Mouse (Mus musculus): ENCODE measurements around the gene Fam193a. TPM values are rescaled to one million over a fixed set of nuclear protein-coding genes. Genes with fewer than 3 reads are reported as not detected.

Gene Fam193a
- polyA plus RNA-seq, 1 experiment from 2014 or later, result 10.3 TPM

DNA sequence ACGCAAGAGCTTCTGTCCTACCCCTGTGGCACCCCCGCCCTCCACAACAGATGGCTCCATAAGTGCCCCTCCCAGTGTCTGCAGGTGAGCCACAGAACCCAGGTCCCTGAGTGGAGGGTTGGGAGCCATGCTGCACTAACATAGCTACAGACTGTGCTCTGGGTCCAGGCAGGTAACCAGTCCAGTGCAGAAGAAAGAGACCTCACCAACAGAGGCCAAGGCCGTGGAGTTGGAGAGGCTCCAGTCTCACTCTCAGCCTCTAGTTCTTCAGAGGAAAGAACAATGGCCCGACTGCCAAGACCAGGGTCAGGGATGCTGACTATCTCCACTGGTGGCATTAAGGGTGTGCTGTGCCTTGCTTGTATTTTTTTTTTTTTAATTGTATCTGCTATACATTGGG lies 91.6 kb downstream of the Fam193a start:
- Histone ChIP-seq H3K9me3 (ENCODE audit: control insufficient read depth, low read length) (no peaks in the 10 kb centered on the region), H3K27me3 (ENCODE audit: control insufficient read depth, insufficient read depth, low read length) (no peaks in the 10 kb centered on the region)
- WGBS, result 93% methylated on average over 4 of the region's 4 CpGs

GRCm38 (mm10) chr5:34461841-34462240 lies 92.1 kb downstream of the Fam193a start:
- WGBS, result 94% methylated on average over 6 of the region's 6 CpGs
- peaks cover 97% of the 10 kb centered on the region for H3K36me3 ChIP-seq (ENCODE audit: control insufficient read depth, insufficient read depth, low read length)
- no peak overlapping the region for H3K4me2 ChIP-seq (ENCODE audit: low read length)
- H3K27ac ChIP-seq (replicated peaks in 1 of 2; ENCODE audit: control insufficient read depth in 1 of 2, insufficient read depth in 1 of 2, low read depth in 2 of 2, low read length in 2 of 2), result no peak overlapping the region
- no peaks in the 10 kb centered on the region for H3K9me3 ChIP-seq (ENCODE audit: control insufficient read depth, low read length)
- H3K9ac ChIP-seq (ENCODE audit: low read length), result no peak overlapping the region
- H3K27me3 ChIP-seq (ENCODE audit: control insufficient read depth, insufficient read depth, low read length), result no peaks in the 10 kb centered on the region
- H3K4me3 ChIP-seq (ENCODE audit: control insufficient read depth in 1 of 2, insufficient read depth in 1 of 2, low read depth in 1 of 2, low read length in 2 of 2), result no peak overlapping the region
- H3K4me1 ChIP-seq (ENCODE audit: control insufficient read depth in 2 of 2, insufficient read depth in 2 of 2, low read length in 2 of 2), result no peaks in the 10 kb centered on the region
- no peak for ATAC-seq (ENCODE audit: insufficient number of reproducible peaks, insufficient read depth, low FRiP score, low read depth)

More for the DNA sequence above, 91.6 kb downstream of the Fam193a start:
- Histone ChIP-seq H3K27ac (replicated peaks in 1 of 2; ENCODE audit: control insufficient read depth in 1 of 2, insufficient read depth in 1 of 2, low read depth in 2 of 2, low read length in 2 of 2) (no peak overlapping the region), H3K4me1 (ENCODE audit: control insufficient read depth in 2 of 2, insufficient read depth in 2 of 2, low read length in 2 of 2) (no peaks in the 10 kb centered on the region), H3K9ac (ENCODE audit: low read length) (no peak overlapping the region), H3K4me2 (ENCODE audit: low read length) (no peak overlapping the region), H3K36me3 (ENCODE audit: control insufficient read depth, insufficient read depth, low read length) (peaks cover 96% of the 10 kb centered on the region), H3K4me3 (ENCODE audit: control insufficient read depth in 1 of 2, insufficient read depth in 1 of 2, low read depth in 1 of 2, low read length in 2 of 2) (no peak overlapping the region)
- no peak for ATAC-seq (ENCODE audit: insufficient number of reproducible peaks, insufficient read depth, low FRiP score, low read depth)

GRCm38 (mm10) chr5:34466079-34466478 lies 96.3 kb downstream of the Fam193a start:
- Histone ChIP-seq H3K36me3 (ENCODE audit: control insufficient read depth, insufficient read depth, low read length) (peaks cover 84% of the 10 kb centered on the region), H3K4me2 (ENCODE audit: low read length) (no peak overlapping the region), H3K27me3 (ENCODE audit: control insufficient read depth, insufficient read depth, low read length) (no peaks in the 10 kb centered on the region), H3K9me3 (ENCODE audit: control insufficient read depth, low read length) (no peaks in the 10 kb centered on the region), H3K4me3 (ENCODE audit: control insufficient read depth in 1 of 2, insufficient read depth in 1 of 2, low read depth in 1 of 2, low read length in 2 of 2) (no peak overlapping the region), H3K9ac (ENCODE audit: low read length) (no peak overlapping the region), H3K4me1 (ENCODE audit: control insufficient read depth in 2 of 2, insufficient read depth in 2 of 2, low read length in 2 of 2) (no peaks in the 10 kb centered on the region), H3K27ac (replicated peaks in 1 of 2; ENCODE audit: control insufficient read depth in 1 of 2, insufficient read depth in 1 of 2, low read depth in 2 of 2, low read length in 2 of 2) (no peak overlapping the region)
- WGBS, result 95% methylated on average over 1 of the region's 1 CpGs
- no peak for ATAC-seq (ENCODE audit: insufficient number of reproducible peaks, insufficient read depth, low FRiP score, low read depth)

DNA sequence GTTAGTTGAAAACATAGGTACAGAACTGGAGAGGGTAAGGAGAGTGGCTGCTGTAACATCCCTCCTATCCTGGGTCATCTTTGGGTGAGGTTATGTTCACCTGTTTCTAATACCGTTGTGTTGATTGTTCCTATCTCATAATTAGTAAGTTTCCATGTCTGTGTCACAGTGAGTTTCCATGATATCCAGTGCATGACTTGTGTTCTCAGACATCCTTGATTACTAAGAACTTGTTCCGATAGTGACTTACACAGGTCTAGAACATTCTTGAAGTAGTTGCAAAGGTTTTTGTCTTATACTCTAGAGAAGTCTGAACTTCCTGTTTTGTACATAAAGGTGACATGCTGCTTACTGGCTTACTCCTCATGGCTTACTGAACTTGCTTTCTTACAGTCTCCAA lies 96.9 kb downstream of the Fam193a start:
- Histone ChIP-seq H3K9ac (ENCODE audit: low read length) (no peak overlapping the region), H3K27ac (replicated peaks in 1 of 2; ENCODE audit: control insufficient read depth in 1 of 2, insufficient read depth in 1 of 2, low read depth in 2 of 2, low read length in 2 of 2) (no peak overlapping the region), H3K4me1 (ENCODE audit: control insufficient read depth in 2 of 2, insufficient read depth in 2 of 2, low read length in 2 of 2) (no peaks in the 10 kb centered on the region), H3K27me3 (ENCODE audit: control insufficient read depth, insufficient read depth, low read length) (no peaks in the 10 kb centered on the region), H3K4me2 (ENCODE audit: low read length) (no peak overlapping the region), H3K36me3 (ENCODE audit: control insufficient read depth, insufficient read depth, low read length) (peaks cover 84% of the 10 kb centered on the region), H3K4me3 (ENCODE audit: control insufficient read depth in 1 of 2, insufficient read depth in 1 of 2, low read depth in 1 of 2, low read length in 2 of 2) (no peak overlapping the region), H3K9me3 (ENCODE audit: control insufficient read depth, low read length) (no peaks in the 10 kb centered on the region)
- no peak for ATAC-seq (ENCODE audit: insufficient number of reproducible peaks, insufficient read depth, low FRiP score, low read depth)
- 92% methylated on average over 2 of the region's 2 CpGs for WGBS

GRCm38 (mm10) chr5:34468039-34468775 lies 98.5 kb downstream of the Fam193a start:
- Histone ChIP-seq H3K27ac (replicated peaks in 1 of 2; ENCODE audit: control insufficient read depth in 1 of 2, insufficient read depth in 1 of 2, low read depth in 2 of 2, low read length in 2 of 2) (no peak overlapping the region), H3K4me2 (ENCODE audit: low read length) (no peak overlapping the region), H3K27me3 (ENCODE audit: control insufficient read depth, insufficient read depth, low read length) (no peaks in the 10 kb centered on the region), H3K9ac (ENCODE audit: low read length) (no peak overlapping the region), H3K4me3 (ENCODE audit: control insufficient read depth in 1 of 2, insufficient read depth in 1 of 2, low read depth in 1 of 2, low read length in 2 of 2) (no peak overlapping the region), H3K9me3 (ENCODE audit: control insufficient read depth, low read length) (no peaks in the 10 kb centered on the region), H3K4me1 (ENCODE audit: control insufficient read depth in 2 of 2, insufficient read depth in 2 of 2, low read length in 2 of 2) (peaks cover 0 to 3% of the 10 kb centered on the region in 2 experiments; a peak in 1 of 4 replicates), H3K36me3 (ENCODE audit: control insufficient read depth, insufficient read depth, low read length) (peaks cover 78% of the 10 kb centered on the region)
- WGBS, result 100% methylated on average over 2 of the region's 2 CpGs
- no peak for ATAC-seq (ENCODE audit: insufficient number of reproducible peaks, insufficient read depth, low FRiP score, low read depth)

DNA sequence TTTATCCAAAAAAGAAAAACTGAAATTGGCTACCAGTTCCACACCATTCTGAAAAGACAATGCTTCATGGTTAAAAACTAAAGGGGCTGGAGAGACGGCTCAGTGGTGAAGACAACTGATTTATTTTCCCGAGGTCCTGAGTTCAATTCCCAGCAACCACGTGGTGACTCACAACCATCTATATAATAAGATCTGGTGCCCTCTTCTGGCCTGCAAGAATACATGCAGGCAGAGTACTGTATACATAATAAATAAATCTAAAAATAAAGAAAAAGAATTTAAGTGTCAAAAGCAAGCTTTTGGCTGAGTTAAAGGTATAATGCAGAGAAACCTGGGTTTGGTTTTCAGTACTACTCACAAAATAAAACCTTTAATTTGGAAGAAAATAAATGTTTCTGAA lies 111.2 kb downstream of the Fam193a start:
- Histone ChIP-seq H3K27ac (replicated peaks in 1 of 2; ENCODE audit: control insufficient read depth in 1 of 2, insufficient read depth in 1 of 2, low read depth in 2 of 2, low read length in 2 of 2) (no peak overlapping the region), H3K4me3 (ENCODE audit: control insufficient read depth in 1 of 2, insufficient read depth in 1 of 2, low read depth in 1 of 2, low read length in 2 of 2) (no peak overlapping the region), H3K9me3 (ENCODE audit: control insufficient read depth, low read length) (no peaks in the 10 kb centered on the region), H3K9ac (ENCODE audit: low read length) (no peak overlapping the region), H3K36me3 (ENCODE audit: control insufficient read depth, insufficient read depth, low read length) (peaks cover 86% of the 10 kb centered on the region), H3K4me2 (ENCODE audit: low read length) (no peak overlapping the region), H3K27me3 (ENCODE audit: control insufficient read depth, insufficient read depth, low read length) (no peaks in the 10 kb centered on the region), H3K4me1 (ENCODE audit: control insufficient read depth in 2 of 2, insufficient read depth in 2 of 2, low read length in 2 of 2) (no peaks in the 10 kb centered on the region)
- WGBS, result 87% methylated on average over 3 of the region's 3 CpGs
- no peak for ATAC-seq (ENCODE audit: insufficient number of reproducible peaks, insufficient read depth, low FRiP score, low read depth)

DNA sequence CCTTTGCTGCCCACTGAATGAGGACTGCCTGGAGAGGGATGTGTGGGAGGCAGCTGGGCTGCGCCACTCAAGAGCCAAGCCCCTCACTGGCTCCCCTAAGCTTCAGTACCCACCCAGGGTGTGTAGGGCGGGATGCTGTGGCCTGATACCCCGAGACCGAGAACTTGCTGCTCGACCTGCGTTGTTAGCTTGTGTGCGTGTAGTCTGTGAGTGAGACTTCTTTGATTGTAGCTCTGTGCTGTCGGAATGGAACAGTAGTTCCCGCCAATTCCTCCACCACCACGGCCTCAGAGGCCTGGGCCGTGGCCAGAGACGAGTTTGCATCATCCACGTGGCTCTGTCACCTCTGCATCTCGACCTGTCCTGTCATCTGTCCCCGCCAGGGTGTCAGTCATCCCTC lies 116.0 kb downstream of the Fam193a start:
- H3K4me3 ChIP-seq (ENCODE audit: control insufficient read depth in 1 of 2, insufficient read depth in 1 of 2, low read depth in 1 of 2, low read length in 2 of 2), result no peak overlapping the region
- H3K4me2 ChIP-seq (ENCODE audit: low read length), result no peak overlapping the region
- H3K9ac ChIP-seq (ENCODE audit: low read length), result no peak overlapping the region
- no peak overlapping the region for H3K27ac ChIP-seq (replicated peaks in 1 of 2; ENCODE audit: control insufficient read depth in 1 of 2, insufficient read depth in 1 of 2, low read depth in 2 of 2, low read length in 2 of 2)
- no peak for ATAC-seq (ENCODE audit: insufficient number of reproducible peaks, insufficient read depth, low FRiP score, low read depth)
- no peaks in the 10 kb centered on the region for H3K9me3 ChIP-seq (ENCODE audit: control insufficient read depth, low read length)
- 0 out of 4 replicates have a peak, but pooled peaks cover 0 to 4% of the 10 kb centered on the region in 2 experiments for H3K4me1 ChIP-seq (ENCODE audit: control insufficient read depth in 2 of 2, insufficient read depth in 2 of 2, low read length in 2 of 2)
- peaks cover 53% of the 10 kb centered on the region for H3K36me3 ChIP-seq (ENCODE audit: control insufficient read depth, insufficient read depth, low read length)
- H3K27me3 ChIP-seq (ENCODE audit: control insufficient read depth, insufficient read depth, low read length), result no peaks in the 10 kb centered on the region
- 87% methylated on average over 15 of the region's 15 CpGs for WGBS

All from heart, embryonic 14.5 days (tissue).